In the genomic region with DNA sequence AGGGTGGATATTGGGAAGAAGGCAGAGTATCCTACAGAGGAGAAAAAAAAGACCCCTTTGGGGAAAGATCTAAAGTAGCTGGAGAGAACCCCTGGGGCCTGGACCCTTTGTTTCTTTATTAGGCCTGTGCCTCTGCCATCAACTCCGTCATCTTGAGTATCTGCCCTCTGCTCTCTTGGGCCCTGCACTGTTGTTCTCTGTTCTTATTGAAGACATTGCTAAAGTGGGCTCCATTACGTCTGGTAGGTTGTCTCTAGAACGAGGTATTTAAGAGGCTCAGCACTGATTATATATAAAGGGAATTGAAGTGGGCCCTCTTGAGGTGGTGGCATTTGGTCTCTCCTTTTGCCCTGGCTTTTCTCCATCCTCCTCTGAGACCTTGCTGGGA, we compare ENCODE assay signal across 8 mouse cellular contexts. TPM values are rescaled to one million over a fixed set of nuclear protein-coding genes. Genes with fewer than 3 reads are reported as not detected.
A peak's percentile ranks its signal among the peaks of the same experiment; 100 is the strongest.
DNase-seq lines count a peak whose midpoint lies in the region; ATAC-seq lines count a peak whose summit lies in the region.

No protein-coding gene starts in this region.

- WGBS in heart, embryonic 14.5 days, result 2% methylated on average over 3 of the region's 3 CpGs
- 0% methylated on average over 3 of the region's 3 CpGs for WGBS in midbrain, embryonic 12.5 days

- H3K4me2 ChIP-seq in heart, embryonic 14.5 days (ENCODE audit: low read length), result peak overlapping the region; percentile 74
- peak overlapping the region; percentile 70 for H3K4me2 ChIP-seq in midbrain, embryonic 12.5 days (replicated peaks)

- H3K4me1 ChIP-seq in heart, embryonic 14.5 days (ENCODE audit: control insufficient read depth in 2 of 2, insufficient read depth in 2 of 2, low read length in 2 of 2), result peaks cover 6 to 14% of the 10 kb centered on the region in 2 experiments
- peaks cover 12% of the 10 kb centered on the region for H3K4me1 ChIP-seq in midbrain, embryonic 12.5 days

- ATAC-seq in heart, embryonic 14.5 days (ENCODE audit: insufficient number of reproducible peaks, insufficient read depth, low FRiP score, low read depth), result no peak
- ATAC-seq in midbrain, embryonic 12.5 days (ENCODE audit: low FRiP score, low read depth), result peak; percentile 13; the same call in 1 of the 2 replicates

- H3K27ac ChIP-seq in heart, embryonic 14.5 days (replicated peaks in 1 of 2; ENCODE audit: control insufficient read depth in 1 of 2, insufficient read depth in 1 of 2, low read depth in 2 of 2, low read length in 2 of 2), result peak overlapping the region; percentile 19 to 74; a peak in 3 of 4 replicates
- H3K27ac ChIP-seq in midbrain, embryonic 12.5 days (replicated peaks), result peak overlapping the region; percentile 86

- peak overlapping the region; percentile 73 for H3K4me3 ChIP-seq in heart, embryonic 14.5 days (ENCODE audit: control insufficient read depth in 1 of 2, insufficient read depth in 1 of 2, low read depth in 1 of 2, low read length in 2 of 2)
- H3K4me3 ChIP-seq in midbrain, embryonic 12.5 days, result peak overlapping the region; percentile 84

- H3K27me3 ChIP-seq in heart, embryonic 14.5 days (ENCODE audit: control insufficient read depth, insufficient read depth, low read length), result no peaks in the 10 kb centered on the region
- H3K27me3 ChIP-seq in midbrain, embryonic 12.5 days, result no peaks in the 10 kb centered on the region

- H3K9ac ChIP-seq in heart, embryonic 14.5 days (ENCODE audit: low read length), result peak overlapping the region; percentile 86
- peak overlapping the region; percentile 82 for H3K9ac ChIP-seq in midbrain, embryonic 12.5 days (replicated peaks)

- no peaks in the 10 kb centered on the region for H3K9me3 ChIP-seq in heart, embryonic 14.5 days (ENCODE audit: control insufficient read depth, low read length)
- H3K9me3 ChIP-seq in midbrain, embryonic 12.5 days, result no peaks in the 10 kb centered on the region

- DNase-seq in thymus, postnatal 0 days (ENCODE audit: low spot score), result peak; percentile 22
- no peak for DNase-seq in thymus, postnatal 25 days
- DNase-seq in cerebellum, adult 9-11 months, result peak; percentile 39
- peak; percentile 11 for DNase-seq in kidney, postnatal 14 days
- DNase-seq in urinary bladder, adult 2 months (ENCODE audit: low spot score), result no peak
- DNase-seq in frontal cortex, postnatal 14 days (ENCODE audit: low spot score in 2 of 2), result no peak

- H3K36me3 ChIP-seq in heart, embryonic 14.5 days (ENCODE audit: control insufficient read depth, insufficient read depth, low read length), result peaks cover 27% of the 10 kb centered on the region
- peaks cover 9% of the 10 kb centered on the region for H3K36me3 ChIP-seq in midbrain, embryonic 12.5 days

RNA-seq across cellular contexts. Expression of a gene that starts 0.6 kb away (rescaled TPM):
- polyA plus RNA-seq in thymus, postnatal 0 days (2015; fragmentation: Nextera tagmentation; extraction: Ambion mirVana), result 42.0 and 52.9 TPM in 2 replicates
- 29.2 and 32.1 TPM in 2 replicates for polyA plus RNA-seq in heart, embryonic 14.5 days (2014; fragmentation: Nextera tagmentation; extraction: Ambion mirVana)
- polyA plus RNA-seq in midbrain, embryonic 12.5 days (2016; fragmentation: Nextera tagmentation; extraction: Ambion mirVana), result 40.0 and 42.9 TPM in 2 replicates
- polyA plus RNA-seq in urinary bladder, adult 2 months (2012; rRNA removed), result 43.8 and 51.5 TPM in 2 replicates

RNA-seq across cellular contexts. Expression of a gene that starts 25.9 kb away (rescaled TPM):
- polyA plus RNA-seq in thymus, postnatal 0 days (2015; fragmentation: Nextera tagmentation; extraction: Ambion mirVana), result 79.6 and 86.3 TPM in 2 replicates
- 44.9 and 47.7 TPM in 2 replicates for polyA plus RNA-seq in heart, embryonic 14.5 days (2014; fragmentation: Nextera tagmentation; extraction: Ambion mirVana)
- polyA plus RNA-seq in midbrain, embryonic 12.5 days (2016; fragmentation: Nextera tagmentation; extraction: Ambion mirVana), result 99.0 and 99.8 TPM in 2 replicates
- polyA plus RNA-seq in urinary bladder, adult 2 months (2012; rRNA removed), result 20.5 and 23.0 TPM in 2 replicates

Comparison
In these comparisons a context has a peak if more than half of its experiments do, and no peak if none do; other contexts are left out.
1. DNase-seq: peak in thymus, postnatal 0 days (single experiment), cerebellum, adult 9-11 months (single experiment) and kidney, postnatal 14 days (single experiment); none in thymus, postnatal 25 days (single experiment), urinary bladder, adult 2 months (single experiment) and frontal cortex, postnatal 14 days (0 of 2).